Mouse (Mus musculus): ENCODE data around the gene Sorcs2.
A peak's percentile ranks its signal among the peaks of the same experiment; 100 is the strongest.

Gene Sorcs2

DNA sequence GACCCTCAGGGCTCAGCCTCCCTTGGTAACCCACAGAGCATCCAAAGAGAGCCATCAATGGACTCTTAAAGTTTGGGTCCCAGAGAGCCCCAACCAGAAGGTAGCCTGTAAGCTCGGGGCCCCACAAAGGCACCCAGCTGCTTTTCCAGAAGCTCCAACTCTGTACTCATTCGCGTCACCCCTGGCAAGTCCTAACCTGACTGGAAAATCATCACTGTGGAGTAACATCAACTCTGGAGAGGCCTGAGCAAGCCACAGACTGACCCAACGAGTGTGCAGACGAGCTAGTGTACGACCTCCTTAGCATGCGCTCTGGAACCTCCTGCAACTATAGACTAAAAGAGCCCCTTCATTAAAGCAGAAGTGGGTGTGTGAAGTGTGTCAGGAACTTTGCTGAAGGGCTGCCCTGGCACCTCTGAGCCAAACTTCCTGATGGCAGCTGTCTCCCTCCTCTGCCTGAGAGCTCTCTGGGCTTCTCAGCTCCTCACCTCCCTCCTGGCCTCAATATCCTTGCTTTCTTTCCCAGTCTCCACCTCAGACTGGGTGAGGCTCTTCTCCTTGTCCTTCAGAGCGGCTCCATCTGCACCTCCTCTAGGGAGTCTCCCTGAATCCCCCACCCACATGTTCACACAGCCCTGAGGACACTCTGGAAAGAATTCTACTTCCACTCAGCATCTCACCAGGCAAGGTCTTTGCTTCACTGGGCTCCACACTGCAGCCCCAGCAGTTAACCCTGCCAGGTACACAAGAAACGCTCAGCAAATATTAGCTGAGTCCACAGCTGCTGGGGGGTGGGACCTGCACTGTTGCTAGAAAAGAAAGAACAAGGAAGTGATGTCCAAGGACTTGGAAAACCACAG lies 8.0 kb downstream of the Sorcs2 start:
- DNase-seq = no peak

DNA sequence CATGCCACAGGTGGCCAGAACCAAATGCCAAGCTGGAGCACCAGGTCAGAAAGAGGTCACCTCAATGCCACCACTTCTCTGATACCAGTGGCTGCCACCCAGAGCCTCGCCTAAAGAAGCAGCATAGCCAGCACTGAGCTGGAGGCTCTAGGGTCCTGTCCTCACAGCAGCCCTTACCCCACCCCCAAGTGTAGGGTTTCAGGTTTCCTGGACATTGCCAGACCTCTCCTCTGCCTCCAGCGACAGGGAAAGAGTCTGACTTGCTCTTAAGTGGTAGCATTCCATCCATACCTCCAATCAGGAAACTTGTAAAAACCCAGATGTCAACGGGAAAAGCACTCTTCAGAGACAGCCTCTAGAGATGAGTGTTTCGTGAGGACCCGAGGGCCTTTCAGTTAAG lies 12.9 kb downstream of the Sorcs2 start:
- DNase-seq = no peak

DNA sequence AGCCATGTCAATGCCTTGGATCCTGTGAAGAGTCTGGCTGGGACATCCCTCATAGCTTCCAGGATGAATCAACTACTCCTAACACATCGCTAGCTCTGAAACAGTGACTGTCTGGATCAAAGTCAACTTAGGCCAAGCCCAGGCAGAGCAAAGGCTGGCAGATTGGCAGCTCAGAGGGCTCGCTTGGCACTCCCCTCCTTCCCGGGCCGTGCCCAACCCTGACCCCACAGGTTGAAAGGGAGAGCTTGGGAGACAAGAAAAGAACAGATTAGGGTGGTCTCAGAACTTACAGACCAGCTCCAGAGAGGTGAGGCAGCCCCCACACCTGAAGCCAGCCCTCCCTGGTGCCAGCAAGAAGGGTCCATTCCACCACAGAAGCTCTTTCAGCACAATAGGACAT lies 14.5 kb downstream of the Sorcs2 start:
- DNase-seq = no peak

DNA sequence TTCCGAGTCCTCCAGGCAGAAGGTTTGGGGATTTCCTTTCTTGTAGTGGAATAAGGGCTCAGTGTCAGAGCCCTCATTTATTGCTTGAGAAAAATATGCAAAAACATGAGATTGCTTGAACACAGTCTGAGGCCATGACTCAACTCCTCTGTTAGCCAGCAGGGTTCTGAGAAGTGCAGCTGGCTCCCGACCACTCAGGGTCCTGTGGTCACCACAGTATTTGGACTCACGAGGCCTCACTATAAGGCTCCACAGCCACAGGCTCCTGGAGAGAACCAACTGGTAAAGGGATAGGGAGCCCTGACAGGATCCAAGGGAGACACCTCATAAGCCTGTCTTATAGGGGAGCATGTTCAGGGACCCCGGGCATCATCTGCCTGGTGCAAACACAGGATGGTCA lies 15.2 kb downstream of the Sorcs2 start:
- no peak for DNase-seq

DNA sequence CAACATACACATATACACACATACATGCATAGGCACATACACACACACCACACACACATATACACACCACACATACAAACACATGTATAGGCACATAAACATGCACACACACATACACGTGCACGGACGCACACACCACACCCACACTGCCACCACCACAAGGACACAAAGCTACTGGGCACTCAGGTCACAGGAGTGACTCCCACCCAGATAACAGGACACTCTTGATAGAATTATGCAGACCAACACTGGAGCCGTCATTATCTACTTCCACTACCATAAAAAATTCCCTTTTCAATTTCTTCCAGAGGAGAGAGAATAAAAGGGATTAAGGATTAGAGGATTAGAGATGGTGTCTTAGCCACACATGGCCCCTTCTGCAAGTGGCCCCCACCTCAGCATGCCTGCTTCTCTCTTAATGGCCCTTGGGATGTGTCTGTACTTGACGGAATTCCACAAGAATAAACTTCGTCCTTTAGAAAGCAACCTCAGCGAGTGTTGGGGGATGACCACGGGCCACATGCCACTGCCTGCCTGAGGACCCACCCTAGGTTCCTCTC lies 15.7 kb downstream of the Sorcs2 start:
- no peak for DNase-seq

DNA sequence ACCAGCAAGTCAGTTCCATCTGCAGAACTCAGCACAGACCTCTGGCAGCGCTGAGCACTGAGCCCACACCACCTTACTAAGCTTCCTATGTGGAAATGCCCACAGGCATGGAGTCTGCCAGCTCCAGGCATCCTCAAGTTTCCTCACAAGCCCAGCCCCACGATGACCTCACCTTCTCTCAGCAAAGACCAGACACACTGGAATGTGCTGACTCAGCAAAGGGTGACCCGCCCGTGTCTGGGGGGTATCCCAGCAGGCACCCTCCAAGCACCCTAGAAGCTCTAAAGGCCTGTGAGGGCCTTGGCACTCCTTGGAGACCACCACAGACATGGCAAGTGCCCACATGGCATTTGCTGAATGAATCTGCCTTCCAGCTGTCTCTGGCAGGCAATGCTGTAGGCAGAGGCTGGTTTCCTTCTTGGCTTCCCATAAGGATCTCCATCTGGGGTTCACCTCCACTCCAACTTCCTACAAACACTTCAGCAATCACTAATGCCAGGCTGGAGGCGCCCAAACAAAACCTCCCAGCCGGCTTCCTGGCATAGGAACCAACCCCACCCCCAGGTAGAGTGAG lies 17.9 kb downstream of the Sorcs2 start:
- no peak for DNase-seq

DNA sequence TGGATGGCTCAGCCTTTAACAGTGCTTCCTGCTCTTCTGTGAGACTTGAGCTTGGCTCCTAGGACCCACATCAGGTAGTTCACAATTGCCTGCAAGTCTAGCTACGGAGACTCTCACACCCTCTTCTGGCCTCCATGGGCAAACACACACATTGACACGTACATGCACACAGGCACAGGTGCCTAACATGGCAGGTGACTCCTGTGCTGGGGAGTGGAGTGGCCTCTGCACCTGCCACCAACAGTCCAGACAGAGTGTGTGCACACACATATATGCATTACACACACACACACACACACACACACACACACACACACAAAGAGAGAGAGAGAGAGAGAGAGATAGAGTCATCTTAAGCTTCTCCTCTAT lies 19.6 kb downstream of the Sorcs2 start:
- DNase-seq = no peak

DNA sequence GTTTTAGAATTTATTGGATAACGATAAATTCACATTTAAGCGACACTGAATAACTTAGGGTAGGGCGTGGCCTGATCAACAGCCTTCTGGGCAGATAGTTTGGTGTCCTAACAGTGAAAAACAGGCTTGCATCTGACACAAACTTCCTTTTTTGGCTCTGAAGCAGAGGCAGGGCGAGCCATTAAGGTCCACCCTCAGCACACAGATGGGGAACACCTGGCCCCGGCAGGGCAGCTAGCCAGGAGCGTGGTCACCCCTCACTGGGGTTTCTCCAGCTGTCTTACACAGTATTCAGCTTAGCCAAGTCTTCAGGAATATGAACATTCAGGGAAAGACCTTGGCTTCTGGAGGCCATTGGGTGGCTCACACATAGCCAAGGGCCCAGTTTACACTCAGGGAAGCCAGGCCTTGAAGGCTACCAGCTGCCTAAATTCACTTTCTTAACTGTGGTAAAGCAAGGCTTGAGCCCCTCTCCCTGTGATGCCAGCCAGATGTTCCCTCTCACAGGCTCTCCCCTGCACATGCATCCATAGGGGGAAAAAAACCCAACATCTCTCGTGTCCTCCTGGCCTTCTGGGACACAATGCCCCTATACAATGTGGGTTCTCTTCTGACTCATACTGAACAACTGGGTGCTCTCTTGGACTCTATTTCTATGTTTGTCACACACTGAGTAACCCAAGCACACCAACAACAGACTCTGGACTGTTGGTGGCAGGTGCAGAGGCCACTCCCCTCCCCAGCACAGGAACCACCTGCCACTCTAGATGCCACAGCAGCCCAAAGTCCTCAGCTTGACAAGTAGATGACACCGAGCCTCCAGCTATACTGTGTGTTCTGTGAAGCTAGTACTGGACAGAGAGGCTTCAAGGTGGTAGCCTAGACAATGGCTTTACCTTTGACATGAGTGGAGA lies 20.2 kb downstream of the Sorcs2 start:
- no peak for DNase-seq

DNA sequence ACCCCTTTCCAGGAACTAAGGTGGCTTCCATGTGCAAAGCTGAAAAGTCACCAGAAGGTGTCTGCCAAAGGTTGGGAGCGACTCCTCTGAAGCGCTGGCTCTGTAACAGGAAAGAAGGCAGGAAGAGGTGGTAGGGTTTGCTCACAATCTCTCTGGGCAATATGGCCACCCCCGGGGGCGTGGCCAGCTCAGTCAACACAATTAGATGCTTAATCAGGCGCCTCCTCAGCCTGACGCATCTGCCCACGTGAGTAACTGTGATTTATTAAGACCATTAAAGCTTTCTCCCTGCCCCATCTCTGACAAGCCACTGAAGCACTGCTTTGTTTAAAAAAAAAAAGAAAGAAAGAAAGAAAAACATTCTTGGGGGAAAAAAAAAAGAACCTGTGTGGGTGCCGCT lies 22.1 kb downstream of the Sorcs2 start:
- no peak for DNase-seq

DNA sequence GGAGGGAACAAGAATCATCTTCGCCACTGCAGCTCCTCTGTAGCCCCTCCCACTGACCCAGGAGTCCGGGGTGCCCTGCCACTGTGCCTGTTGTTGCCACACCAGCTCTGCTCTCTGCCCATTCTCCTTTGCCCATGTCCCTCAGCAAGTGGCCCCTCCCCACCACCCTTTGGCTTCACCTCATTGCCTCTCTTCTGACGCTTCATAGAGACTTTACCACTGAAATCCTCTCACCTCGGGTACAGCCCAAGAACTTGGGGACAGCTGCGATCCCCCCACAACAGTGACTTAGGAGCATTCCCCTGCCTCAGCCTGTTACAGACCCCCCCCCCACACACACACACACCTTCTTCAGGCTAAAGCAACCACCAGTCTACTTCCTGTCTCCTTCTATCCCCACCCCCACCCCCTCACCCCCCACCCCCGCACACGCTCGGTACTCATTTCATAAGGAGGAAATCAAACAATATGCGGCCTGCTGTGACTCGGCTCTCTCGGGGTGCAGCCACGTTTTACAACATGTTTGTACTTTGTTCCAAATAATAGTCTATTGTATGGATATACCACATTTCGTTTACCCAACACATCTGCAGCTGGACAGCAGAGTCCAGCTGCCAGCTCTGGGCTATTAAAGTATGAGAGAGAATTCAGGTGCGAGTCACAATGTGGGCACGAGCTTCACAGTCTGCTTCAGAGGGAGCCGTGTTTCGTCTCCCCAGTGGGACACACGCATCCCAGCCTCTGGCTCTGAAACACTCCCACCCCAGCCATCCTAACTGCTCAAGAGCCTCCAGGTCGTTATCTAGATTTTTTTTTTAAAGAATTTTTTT lies 23.5 kb downstream of the Sorcs2 start:
- no peak for DNase-seq

DNA sequence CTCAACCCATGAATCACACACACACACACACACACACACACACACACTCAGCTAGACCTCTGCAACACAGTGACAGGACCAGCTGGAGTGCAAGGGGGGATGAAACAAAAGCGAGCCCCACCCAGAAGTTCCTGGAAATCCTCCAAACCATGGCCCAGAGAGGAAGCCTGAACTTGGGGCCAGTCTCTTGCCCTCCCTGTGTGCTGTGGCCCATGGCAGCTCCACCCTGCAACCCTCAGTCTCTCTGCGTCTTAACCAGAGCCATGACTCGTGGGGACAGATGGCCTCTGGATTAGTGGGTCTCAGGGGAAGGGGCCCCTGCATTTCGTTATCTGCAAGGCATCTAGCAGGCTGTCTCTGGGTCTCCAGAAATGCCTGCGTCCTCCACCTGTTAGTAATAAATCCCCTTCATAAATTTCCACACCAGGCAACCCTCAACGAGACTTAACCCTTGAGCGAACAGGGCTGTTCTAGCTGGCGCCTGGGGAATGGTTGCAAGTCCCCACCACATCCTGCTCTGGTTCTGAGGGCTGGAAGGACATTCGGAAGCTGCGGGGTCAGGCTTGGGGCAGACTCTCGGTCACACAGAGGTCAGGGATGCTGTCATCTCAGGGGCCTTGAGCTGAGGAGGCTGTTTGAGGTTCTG lies 24.6 kb downstream of the Sorcs2 start:
- DNase-seq = no peak

DNA sequence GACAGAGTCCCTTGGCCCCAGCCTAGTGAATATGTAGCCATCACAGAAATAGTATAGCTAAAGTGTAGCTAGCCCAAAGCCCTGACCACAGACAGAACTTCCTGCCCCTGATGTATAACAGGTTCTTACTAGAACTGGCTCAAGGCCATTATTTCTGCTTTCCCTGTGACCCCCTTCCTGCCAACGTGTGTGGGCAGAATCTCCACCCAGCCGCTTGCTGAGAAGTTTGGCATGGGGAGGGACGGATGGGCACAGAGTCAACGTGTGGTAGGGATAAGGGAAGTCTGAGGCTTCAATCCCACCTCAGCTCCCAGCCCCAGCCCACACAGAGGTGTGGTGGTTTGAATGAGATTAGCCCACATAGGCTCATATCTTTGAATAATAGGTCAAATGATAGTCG lies 26.2 kb downstream of the Sorcs2 start:
- no peak for DNase-seq

DNA sequence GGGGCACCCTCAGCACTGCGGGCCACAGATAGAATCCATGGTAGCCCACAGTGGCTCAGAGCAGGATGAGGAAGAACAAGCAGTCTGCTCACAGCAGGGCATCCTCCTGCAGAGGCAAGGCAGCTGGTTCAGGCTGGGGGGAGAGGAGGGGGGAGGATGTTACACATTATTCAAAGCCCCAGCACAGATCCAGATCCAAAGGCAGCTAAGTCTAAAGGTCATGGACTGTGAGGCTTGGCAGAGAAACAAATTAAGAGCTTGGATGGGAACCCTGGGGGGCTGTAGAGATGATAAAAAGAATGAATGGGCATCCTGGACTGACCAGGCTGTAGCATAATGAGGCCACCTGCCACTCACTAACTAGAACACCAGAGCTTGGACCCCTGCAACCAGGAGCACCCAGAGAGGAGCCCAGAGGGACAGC lies 28.7 kb downstream of the Sorcs2 start:
- DNase-seq = no peak

DNA sequence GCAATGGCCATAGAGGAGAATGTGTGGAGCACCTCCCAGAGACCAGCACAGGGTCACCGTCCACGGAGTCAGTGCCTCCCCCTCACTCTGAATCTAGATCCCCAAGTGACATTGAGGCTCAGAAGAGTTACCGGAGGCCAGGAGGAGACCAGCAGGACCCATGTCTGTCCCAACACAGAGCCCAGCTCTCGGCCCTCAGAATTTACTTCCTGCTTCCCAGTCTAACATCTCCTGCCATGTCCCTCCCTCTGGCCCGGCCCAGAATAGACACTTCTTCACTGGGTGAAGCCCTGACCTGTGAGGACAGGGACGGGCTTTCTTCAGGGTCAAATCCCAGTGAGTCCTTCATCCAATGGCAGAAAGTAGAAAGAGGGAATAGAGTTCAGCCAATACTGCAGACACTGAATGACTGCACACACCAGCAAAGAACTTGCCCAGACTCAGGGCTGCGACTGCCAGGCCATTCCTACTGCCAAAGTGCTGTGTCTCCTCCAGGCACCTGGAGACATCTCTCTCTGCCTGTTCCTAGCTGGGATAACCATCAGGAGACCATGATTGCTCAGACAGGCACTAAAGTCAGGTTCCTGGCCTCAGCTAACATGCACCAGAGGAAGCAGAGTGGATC lies 29.3 kb downstream of the Sorcs2 start:
- DNase-seq = no peak

DNA sequence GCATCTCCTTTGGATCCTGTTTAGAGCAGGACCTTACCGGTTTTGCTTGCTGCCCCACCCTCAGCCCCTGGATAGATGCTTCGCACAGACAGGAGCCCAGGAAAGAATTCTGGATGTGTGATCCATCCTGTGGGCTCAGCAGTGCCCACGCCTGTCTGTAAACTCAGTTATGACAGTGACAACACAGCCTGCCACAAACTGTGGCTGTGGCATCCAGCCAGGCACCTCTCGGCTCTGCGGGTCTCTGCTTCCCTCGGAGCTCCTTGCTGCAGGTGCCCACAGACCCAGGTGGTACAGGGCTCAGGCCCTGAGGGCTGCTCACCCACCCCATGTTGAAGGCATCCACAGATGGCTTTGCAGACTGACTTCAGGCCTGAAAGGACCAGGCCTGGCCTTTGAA lies 30.0 kb downstream of the Sorcs2 start:
- no peak for DNase-seq

DNA sequence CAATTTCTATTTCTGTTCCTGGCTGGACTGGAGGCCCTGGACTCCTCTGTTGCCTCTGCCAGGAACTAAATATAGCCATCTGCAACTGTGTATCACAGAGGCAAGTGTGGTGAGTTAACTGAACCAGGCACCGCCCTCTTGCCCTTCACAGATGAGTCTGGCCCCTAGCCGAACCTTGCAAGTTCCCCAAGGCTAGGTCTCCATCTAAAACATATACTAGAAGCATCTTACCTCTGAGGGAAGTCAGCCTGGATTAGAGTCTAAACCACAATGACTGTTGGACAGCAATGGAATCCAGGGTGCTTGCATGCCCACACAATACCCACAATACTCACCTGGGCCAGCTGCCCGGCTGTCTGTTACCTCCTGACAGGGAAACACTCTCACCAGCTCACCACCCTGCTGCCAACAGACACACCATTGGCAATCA lies 30.7 kb downstream of the Sorcs2 start:
- no peak for DNase-seq

DNA sequence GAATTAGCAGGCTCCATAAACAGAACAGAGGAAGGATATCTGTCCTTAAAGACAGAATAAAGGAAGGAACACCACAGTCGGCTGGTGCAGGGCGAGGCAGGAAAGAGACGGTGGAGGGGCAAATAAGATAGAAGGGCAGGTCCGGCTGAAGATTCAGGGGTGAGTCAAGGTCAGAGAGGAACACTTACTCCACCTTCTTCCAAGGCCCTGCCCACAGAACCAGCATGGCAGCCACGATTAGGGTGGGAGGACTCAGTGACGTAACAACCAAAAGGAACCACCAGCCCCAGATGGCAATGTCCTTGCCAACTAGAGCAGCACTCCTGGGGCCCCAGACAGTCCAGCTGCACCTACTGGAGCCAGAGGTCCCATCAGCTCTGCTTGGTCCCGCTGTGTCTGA lies 36.2 kb downstream of the Sorcs2 start:
- no peak for DNase-seq

DNA sequence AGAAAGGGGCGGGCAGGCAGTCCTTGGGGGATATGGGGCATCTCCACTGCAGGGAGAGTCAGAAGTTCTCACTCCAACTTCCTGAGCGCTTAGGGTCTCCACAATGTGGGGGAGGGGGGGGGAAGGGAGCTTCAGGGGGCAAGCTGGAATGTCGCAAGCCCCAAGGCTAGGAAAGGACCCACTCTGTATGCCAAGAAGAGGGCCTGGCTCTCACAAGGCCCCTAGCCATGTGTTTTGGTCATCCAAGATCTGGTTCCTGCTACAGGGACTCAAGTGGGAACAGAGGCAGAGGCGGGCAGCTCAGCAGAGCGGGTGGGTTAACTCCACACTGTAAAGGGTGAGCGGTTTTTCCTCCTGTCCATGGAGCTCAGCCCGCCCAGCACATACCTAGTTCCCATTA lies 37.6 kb downstream of the Sorcs2 start:
- no peak for DNase-seq

DNA sequence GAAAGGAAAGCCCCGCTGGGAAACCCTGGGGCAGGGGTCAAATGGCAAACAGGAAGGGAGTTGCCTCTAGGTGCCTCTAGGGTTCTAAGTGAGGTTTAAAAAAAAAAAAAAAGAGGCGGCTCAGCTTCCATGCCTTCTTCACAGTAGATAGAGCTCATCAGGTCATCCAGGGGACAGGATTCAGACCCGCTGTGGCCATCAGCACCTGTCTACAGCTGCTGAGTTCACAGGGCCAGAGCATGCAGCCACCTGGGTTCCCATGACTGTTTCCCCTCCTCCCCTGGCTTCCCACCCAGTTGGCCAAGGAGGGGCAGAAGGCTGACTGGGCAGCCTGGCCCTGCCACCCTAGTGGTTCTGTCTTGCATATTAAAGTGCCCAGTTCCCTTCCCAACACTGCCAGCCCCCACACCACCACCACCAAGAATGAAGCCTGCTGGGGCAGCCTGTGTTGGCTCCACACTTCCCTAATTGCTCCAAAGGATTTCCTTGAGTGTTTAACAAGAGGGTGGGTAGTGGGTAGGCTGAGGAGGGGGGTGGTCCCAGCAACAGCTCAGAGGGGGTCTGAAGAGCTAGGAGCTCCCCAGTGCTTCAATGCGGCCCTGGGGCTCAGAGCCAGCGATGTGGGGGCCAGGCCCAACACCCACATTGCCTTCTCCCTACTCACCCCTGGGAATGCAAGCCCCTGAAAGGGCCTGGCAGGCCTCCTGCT lies 38.2 kb downstream of the Sorcs2 start:
- peak; percentile 14 for DNase-seq

DNA sequence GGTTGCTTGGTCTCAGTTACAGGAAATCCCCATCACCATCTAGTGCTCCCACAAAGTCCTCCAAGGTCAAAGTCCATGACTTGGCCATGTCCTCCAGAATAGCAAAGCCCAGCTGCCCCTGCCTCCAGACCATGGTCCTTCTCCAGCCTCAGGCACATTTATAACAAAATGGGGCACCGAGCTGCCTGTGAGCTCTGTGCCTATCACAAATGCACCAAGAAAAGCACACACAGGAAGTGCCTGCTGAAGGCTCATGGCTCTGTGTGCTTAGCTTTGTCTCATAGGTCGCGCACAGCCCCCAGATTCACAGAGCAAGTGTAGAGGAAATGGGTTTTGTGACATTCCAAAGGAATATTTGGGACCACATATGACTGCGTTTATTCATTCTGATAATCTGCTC lies 39.8 kb downstream of the Sorcs2 start:
- DNase-seq = no peak

DNA sequence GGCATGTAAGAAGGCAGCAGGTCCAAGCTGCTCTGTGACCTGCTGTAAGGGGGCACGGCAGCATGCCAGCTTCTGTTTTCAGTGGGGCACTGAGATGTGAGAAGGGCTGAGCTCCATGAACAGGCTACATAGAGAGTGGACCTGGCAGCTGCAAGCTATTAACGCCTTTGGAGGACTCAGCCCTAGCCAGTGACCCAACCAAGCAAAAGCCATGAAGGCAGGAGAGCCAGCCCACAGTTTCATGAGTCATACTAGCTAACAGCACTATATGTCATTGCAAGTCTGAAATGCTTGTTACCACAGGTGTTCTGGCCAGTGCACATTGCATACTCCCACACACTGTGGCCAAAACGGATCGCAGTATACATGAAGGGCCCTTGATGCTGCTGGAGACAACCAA lies 41.3 kb downstream of the Sorcs2 start:
- no peak for DNase-seq
